Mouse (Mus musculus) embryonic fibroblast, embryonic 13.5 days (primary cell): ENCODE results near the gene Dusp5.

Source experiments
- CTCF ChIP-seq: IDR thresholded peaks from 2 replicates; pipeline ENCODE4 v1.5.1; 2011; ENCODE audit warnings: mild to moderate bottlenecking, control low read depth, low read length, moderate library complexity, borderline replicate concordance; ENCODE audit not compliant: insufficient read depth
- POLR2A ChIP-seq: IDR thresholded peaks from 2 replicates; pipeline ENCODE4 v1.6.1; 2011; ENCODE audit warnings: low read depth, mild to moderate bottlenecking, control low read depth, low read length, moderate library complexity

DNA sequence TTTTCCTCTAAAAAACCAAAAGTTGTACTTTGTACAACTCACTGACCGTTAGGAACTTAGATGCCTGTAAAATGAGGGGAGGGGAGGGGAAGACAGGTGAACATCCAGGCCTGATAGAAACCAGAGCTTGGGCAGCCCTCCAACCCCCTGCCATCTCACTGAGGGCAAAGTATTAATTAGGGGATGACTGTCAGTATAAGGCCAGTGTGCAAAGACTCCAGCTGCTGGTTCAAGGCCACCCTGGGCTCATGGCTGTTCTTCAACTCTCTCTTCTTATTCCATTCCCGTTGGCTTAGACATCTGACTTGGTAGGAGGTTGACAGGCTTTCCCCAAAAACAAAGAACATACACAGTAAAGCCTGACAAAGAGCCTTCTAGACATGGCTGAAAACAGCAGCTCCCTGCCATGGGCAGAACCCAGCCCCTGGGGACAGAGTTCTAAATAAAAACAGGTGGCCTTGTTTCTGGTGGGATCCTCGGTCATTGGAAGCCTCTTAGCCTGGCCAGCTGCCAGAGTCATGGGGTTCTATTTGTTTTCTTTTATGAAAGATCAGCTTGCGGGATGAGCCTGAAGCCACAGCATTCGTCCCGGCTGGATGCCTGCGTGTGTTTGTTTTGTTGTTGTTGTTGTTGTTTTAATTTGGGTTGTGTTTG lies 6.0 kb downstream of the Dusp5 start:
- no peak for TF ChIP-seq CTCF
- TF ChIP-seq POLR2A, result no peak
